Mouse (Mus musculus) MEL (cell line): ENCODE results near the gene Trim65. TPM values are rescaled to one million over a fixed set of nuclear protein-coding genes. Genes with fewer than 3 reads are reported as not detected.
A peak's percentile ranks its signal among the peaks of the same experiment; 100 is the strongest.

Experiments used
- DNase-seq: peaks from one replicate; pipeline ENCODE4 v3.0.0; 2011; ENCODE audit warnings: low read depth, low spot score
- H3K27ac ChIP-seq: 2 replicates; pipeline ENCODE4 v1.5.1; 2012; ENCODE audit warnings: low read depth, mild to moderate bottlenecking, control low read depth, low read length, moderate library complexity; ENCODE audit not compliant: control insufficient read depth
- H3K27me3 ChIP-seq, 2 experiments: fragments of 150-350 bp in 1 of 2; sonication (generic) in 1 of 2; 2 replicates each; pipeline ENCODE4 v1.6.1; 2012; ENCODE audit warnings: low read length in 2 of 2, mild to moderate bottlenecking in 2 of 2, improper control_type of control experiment in 1 of 2, moderate library complexity in 1 of 2; ENCODE audit not compliant: insufficient read depth in 2 of 2, control insufficient read depth in 1 of 2
- H3K36me3 ChIP-seq, 2 experiments: 2 replicates each; pipeline ENCODE4 v1.6.1; 2012 to 2014; ENCODE audit warnings: low read length in 2 of 2, improper control_type of control experiment in 1 of 2, inconsistent platforms in 1 of 2, mild to moderate bottlenecking in 1 of 2; ENCODE audit not compliant: insufficient read depth in 2 of 2, control insufficient read depth in 1 of 2
- H3K4me1 ChIP-seq, 2 experiments: fragments of 150-350 bp in 1 of 2; sonication (generic) in 1 of 2; 2 replicates each; pipeline ENCODE4 v1.6.1; 2012; ENCODE audit warnings: low read length in 2 of 2, improper control_type of control experiment in 1 of 2, mild to moderate bottlenecking in 1 of 2; ENCODE audit not compliant: insufficient read depth in 2 of 2, control insufficient read depth in 1 of 2
- H3K4me3 ChIP-seq, 2 experiments: fragments of 150-350 bp in 1 of 2; sonication (generic) in 1 of 2; 2 replicates each; pipeline ENCODE4 v1.5.1; 2012; ENCODE audit warnings: low read depth in 2 of 2, low read length in 2 of 2, mild to moderate bottlenecking in 2 of 2, moderate library complexity in 2 of 2, control low read depth in 1 of 2, improper control_type of control experiment in 1 of 2; ENCODE audit not compliant: control insufficient read depth in 1 of 2, insufficient read depth in 1 of 2
- H3K79me2 ChIP-seq: 2 replicates; pipeline ENCODE4 v1.6.1; 2012; ENCODE audit warnings: mild to moderate bottlenecking, low read length, moderate library complexity; ENCODE audit not compliant: control insufficient read depth, poor library complexity, insufficient read depth
- H3K9ac ChIP-seq: 2 replicates; pipeline ENCODE4 v1.6.1; 2012; ENCODE audit warnings: low read depth, mild to moderate bottlenecking, control low read depth, low read length, moderate library complexity; ENCODE audit not compliant: control insufficient read depth, poor library complexity, severe bottlenecking
- H3K9me3 ChIP-seq: fragments of 150-350 bp; sonication (generic); replicated peaks from 2 replicates; pipeline ENCODE4 v1.6.1; 2012; ENCODE audit warnings: mild to moderate bottlenecking, low read length, improper control_type of control experiment, moderate library complexity; ENCODE audit not compliant: insufficient read depth
- CHD1 ChIP-seq: IDR thresholded peaks from 2 replicates; pipeline ENCODE4 v1.6.1; 2012; ENCODE audit warnings: low read depth, mild to moderate bottlenecking, inconsistent platforms, low read length, improper control_type of control experiment
- CHD2 ChIP-seq: IDR thresholded peaks from 2 replicates; pipeline ENCODE4 v1.6.1; 2011; ENCODE audit warnings: low read length, improper control_type of control experiment
- CTCF ChIP-seq, 3 experiments: IDR thresholded peaks in 2 of 3; conservative IDR thresholded peaks in 1 of 3; 2 replicates each; pipeline ENCODE4 v1.5.1; 2011 to 2012; ENCODE audit warnings: low read length in 3 of 3, low read depth in 2 of 3, mild to moderate bottlenecking in 2 of 3, improper control_type of control experiment in 1 of 3, inconsistent platforms in 1 of 3, mixed read lengths in 1 of 3, moderate library complexity in 1 of 3; ENCODE audit not compliant: control insufficient read depth in 1 of 3, insufficient read depth in 1 of 3, poor library complexity in 1 of 3, severe bottlenecking in 1 of 3
- EP300 ChIP-seq, 2 experiments: IDR thresholded peaks; 2 replicates each; pipeline ENCODE4 v1.6.1; 2011; ENCODE audit warnings: improper control_type of control experiment in 2 of 2, low read length in 2 of 2, low read depth in 1 of 2, mild to moderate bottlenecking in 1 of 2
- HCFC1 ChIP-seq: IDR thresholded peaks from 2 replicates; pipeline ENCODE4 v1.6.1; 2012; ENCODE audit warnings: low read depth, mild to moderate bottlenecking, inconsistent platforms, low read length, improper control_type of control experiment, moderate library complexity
- JUND ChIP-seq: IDR thresholded peaks from 2 replicates; pipeline ENCODE4 v1.6.1; 2011; ENCODE audit warnings: low read depth, mild to moderate bottlenecking, improper control_type of control experiment, low read length
- MAFK ChIP-seq: IDR thresholded peaks from 2 replicates; pipeline ENCODE4 v1.6.1; 2011; ENCODE audit warnings: low read depth, mild to moderate bottlenecking, low read length, improper control_type of control experiment, borderline replicate concordance
- MAX ChIP-seq: IDR thresholded peaks from 2 replicates; pipeline ENCODE4 v1.6.1; 2011; ENCODE audit warnings: low read length, improper control_type of control experiment
- MAZ ChIP-seq: IDR thresholded peaks from 2 replicates; pipeline ENCODE4 v1.6.1; 2012; ENCODE audit warnings: low read depth, mild to moderate bottlenecking, inconsistent platforms, low read length, improper control_type of control experiment
- MEF2A ChIP-seq: IDR thresholded peaks from 2 replicates; pipeline ENCODE4 v1.6.1; 2014; ENCODE audit warnings: low read depth, mild to moderate bottlenecking, inconsistent platforms, low read length, improper control_type of control experiment; ENCODE audit not compliant: poor library complexity, insufficient replicate concordance, severe bottlenecking; ENCODE audit errors: extremely low read depth
- MXI1 ChIP-seq: IDR thresholded peaks from 2 replicates; pipeline ENCODE4 v1.6.1; 2011; ENCODE audit warnings: mild to moderate bottlenecking, low read depth, low read length, improper control_type of control experiment
- NELFE ChIP-seq: IDR thresholded peaks from 2 replicates; pipeline ENCODE4 v1.6.1; 2011; ENCODE audit warnings: low read depth, low read length, improper control_type of control experiment
- POLR2AphosphoS2 ChIP-seq: IDR thresholded peaks from 2 replicates; pipeline ENCODE4 v1.6.1; 2011; ENCODE audit warnings: low read length, improper control_type of control experiment
- POLR2AphosphoS5 ChIP-seq: IDR thresholded peaks from 2 replicates; pipeline ENCODE4 v1.6.1; 2012; ENCODE audit warnings: low read depth, borderline replicate concordance, mild to moderate bottlenecking, inconsistent platforms, low read length, moderate library complexity, mixed read lengths
- RCOR1 ChIP-seq: IDR thresholded peaks from 2 replicates; pipeline ENCODE4 v1.6.1; 2012; ENCODE audit warnings: low read depth, mild to moderate bottlenecking, inconsistent platforms, low read length, improper control_type of control experiment
- SMC3 ChIP-seq: IDR thresholded peaks from 2 replicates; pipeline ENCODE4 v1.6.1; 2011; ENCODE audit warnings: low read depth, low read length, improper control_type of control experiment
- TAL1 ChIP-seq: IDR thresholded peaks from 2 replicates; pipeline ENCODE4 v1.6.1; 2012; ENCODE audit warnings: mild to moderate bottlenecking, inconsistent platforms, low read length, moderate library complexity, mixed read lengths
- TBP ChIP-seq: IDR thresholded peaks from 2 replicates; pipeline ENCODE4 v1.8.0; 2011; ENCODE audit warnings: low read depth, low read length, improper control_type of control experiment
- UBTF ChIP-seq: IDR thresholded peaks from 2 replicates; pipeline ENCODE4 v1.6.1; 2012; ENCODE audit warnings: low read depth, mild to moderate bottlenecking, inconsistent platforms, low read length, improper control_type of control experiment, moderate library complexity, borderline replicate concordance; ENCODE audit not compliant: insufficient read depth
- USF2 ChIP-seq, 2 experiments: IDR thresholded peaks; 2 replicates each; pipeline ENCODE4 v1.6.1; 2011 to 2012; ENCODE audit warnings: improper control_type of control experiment in 2 of 2, low read length in 2 of 2, borderline replicate concordance in 1 of 2, inconsistent platforms in 1 of 2, low read depth in 1 of 2, mild to moderate bottlenecking in 1 of 2; ENCODE audit not compliant: insufficient read depth in 1 of 2
- ZC3H11A ChIP-seq: IDR thresholded peaks from 2 replicates; pipeline ENCODE4 v1.6.1; 2012; ENCODE audit warnings: low read depth, mild to moderate bottlenecking, inconsistent platforms, low read length, improper control_type of control experiment
- ZMIZ1 ChIP-seq: IDR thresholded peaks from 2 replicates; pipeline ENCODE4 v1.6.1; 2012; ENCODE audit warnings: low read depth, mild to moderate bottlenecking, inconsistent platforms, low read length, improper control_type of control experiment, moderate library complexity
- polyA plus RNA-seq, 2 experiments: library from polyadenylated mRNA; stranded (reverse) in 1 of 2; unstranded in 1 of 2; fragments of >175 nt in 1 of 2; fragments of >200 nt in 1 of 2; gene quantifications; 2 replicates each; pipeline versions ENCODE4 v1.2.1 to v1.2.4; 2012; ENCODE audit warnings: low replicate concordance in 2 of 2, low read depth in 1 of 2; ENCODE audit not compliant: insufficient read length in 2 of 2, insufficient read depth in 1 of 2, missing spikeins in 1 of 2
- total RNA-seq: library from RNA; depleted of rRNA; stranded (reverse); fragments of 300-350 nt; gene quantifications from 2 replicates; pipeline ENCODE4 v1.2.3, GENCODE M21; 2012

Trim65 gene
- total and polyA plus RNA-seq, 3 experiments = 8.8 to 10.7 TPM; not detected in 1

- Histone ChIP-seq H3K9me3 (no peaks in the 10 kb centered on the region), H3K4me3 (no peak overlapping the region), H3K4me1 (peaks cover 11 to 29% of the 10 kb centered on the region in 2 experiments), H3K36me3 (peaks cover 0 to 24% of the 10 kb centered on the region in 2 experiments; a peak in 2 of 4 replicates), H3K27ac (no peak overlapping the region), H3K27me3 (no peaks in the 10 kb centered on the region), H3K79me2 (no peaks in the 10 kb centered on the region), H3K9ac (no peak overlapping the region)
- TF ChIP-seq MAFK = no peak
- TF ChIP-seq MEF2A = no peak
- TF ChIP-seq NELFE = no peak
- TF ChIP-seq MAX = no peak
- TF ChIP-seq HCFC1 = no peak
- 0 out of 6 replicates have a peak, but pooled peaks of 1 of the 3 experiments have one; percentile 2 for TF ChIP-seq CTCF (IDR thresholded peaks at IDR 0.05 in 2 of 3, conservative IDR thresholded peaks at IDR 0.05 in 1 of 3; ENCODE audit: control insufficient read depth in 1 of 3, insufficient read depth in 1 of 3, low read depth in 2 of 3, low read length in 3 of 3, poor library complexity in 1 of 3, severe bottlenecking in 1 of 3)
- TF ChIP-seq UBTF = no peak
- no peak for TF ChIP-seq POLR2AphosphoS5
- no peak for DNase-seq
These were observed 29.0 kb downstream of the Trim65 start for GRCm38 (mm10) chr11:116101931-116102381.

DNA sequence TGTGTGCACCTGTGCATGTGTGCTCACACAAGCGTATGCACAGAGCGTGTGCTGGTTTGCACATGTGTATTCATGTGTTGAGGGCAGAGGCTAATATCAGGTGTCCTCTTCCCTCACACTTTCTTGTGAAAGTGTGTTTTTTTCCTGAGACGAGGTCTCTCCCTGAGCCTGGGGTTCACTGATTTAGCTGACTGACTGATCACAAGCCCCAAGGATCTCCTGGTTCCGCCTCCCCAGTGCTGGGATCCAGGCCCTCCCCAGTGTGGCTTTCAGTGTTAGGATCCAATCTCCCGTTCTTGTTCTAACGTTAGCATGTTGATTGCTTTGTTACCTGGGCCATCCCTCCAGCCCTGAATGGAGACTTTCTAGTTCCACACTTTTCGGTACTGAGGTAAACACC is 30.1 kb downstream of the Trim65 start:
- no peaks in the 10 kb centered on the region for H3K79me2 ChIP-seq
- H3K27ac ChIP-seq = no peak overlapping the region
- no peaks in the 10 kb centered on the region for H3K9me3 ChIP-seq
- no peaks in the 10 kb centered on the region for H3K27me3 ChIP-seq
- TF ChIP-seq UBTF = no peak
- no peak for TF ChIP-seq TBP
- TF ChIP-seq POLR2AphosphoS5 = no peak
- TF ChIP-seq NELFE = no peak
- TF ChIP-seq MXI1 = no peak
- DNase-seq = no peak
- H3K9ac ChIP-seq = no peak overlapping the region
- peaks cover 13 to 29% of the 10 kb centered on the region in 2 experiments for H3K4me1 ChIP-seq
- no peak overlapping the region for H3K4me3 ChIP-seq
- H3K36me3 ChIP-seq = peaks cover 0 to 28% of the 10 kb centered on the region in 2 experiments; a peak in 2 of 4 replicates

GRCm38 (mm10) chr11:116100385-116100784 is 30.5 kb downstream of the Trim65 start:
- no peaks in the 10 kb centered on the region for H3K79me2 ChIP-seq
- H3K36me3 ChIP-seq = peaks cover 0 to 31% of the 10 kb centered on the region in 2 experiments; a peak in 2 of 4 replicates
- H3K4me3 ChIP-seq = no peak overlapping the region
- H3K27ac ChIP-seq = no peak overlapping the region
- no peaks in the 10 kb centered on the region for H3K9me3 ChIP-seq
- H3K4me1 ChIP-seq = peaks cover 15 to 31% of the 10 kb centered on the region in 2 experiments
- no peak for DNase-seq
- no peak overlapping the region for H3K9ac ChIP-seq
- H3K27me3 ChIP-seq = no peaks in the 10 kb centered on the region
- TF ChIP-seq UBTF (no peak), ZC3H11A (no peak), TAL1 (no peak), ZMIZ1 (no peak), EP300 (IDR thresholded peaks at IDR 0.05; ENCODE audit: low read depth in 1 of 2, low read length in 2 of 2) (no peak), SMC3 (no peak), CTCF (IDR thresholded peaks at IDR 0.05 in 2 of 3, conservative IDR thresholded peaks at IDR 0.05 in 1 of 3; ENCODE audit: control insufficient read depth in 1 of 3, insufficient read depth in 1 of 3, low read depth in 2 of 3, low read length in 3 of 3, poor library complexity in 1 of 3, severe bottlenecking in 1 of 3) (no peak), MAZ (no peak), POLR2AphosphoS2 (no peak), RCOR1 (no peak), MEF2A (no peak), CHD1 (no peak), MAX (no peak), CHD2 (no peak), MAFK (no peak), POLR2AphosphoS5 (no peak), JUND (no peak), USF2 (IDR thresholded peaks at IDR 0.05; ENCODE audit: borderline replicate concordance in 1 of 2, insufficient read depth in 1 of 2, low read depth in 1 of 2, low read length in 2 of 2) (no peak)
- TF ChIP-seq, all 39 proteins: peak for 0
